11 mouse cellular contexts compared by ENCODE assay signal in the genomic region with DNA sequence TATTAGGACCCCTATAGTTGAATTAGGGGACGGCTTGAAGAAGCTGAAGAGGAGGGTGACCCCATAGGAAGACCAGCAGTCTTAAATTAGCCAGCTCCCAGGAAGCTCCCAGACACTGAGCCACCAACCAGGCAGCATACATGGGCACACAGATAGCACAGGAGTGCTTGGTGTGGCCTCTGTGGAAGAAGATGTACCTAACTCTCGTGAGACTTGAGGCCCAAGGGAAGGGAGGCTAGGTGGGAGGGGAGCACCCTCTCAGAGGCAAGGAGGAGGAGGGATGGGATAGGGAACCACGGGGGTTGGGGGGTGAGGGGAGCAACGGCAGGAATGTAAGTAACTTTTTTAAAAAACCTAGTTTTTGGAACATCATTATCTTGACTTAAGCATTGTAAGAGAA.
DNase-seq lines count a peak whose midpoint lies in the region; ATAC-seq and TF ChIP-seq lines count a peak whose summit lies in the region.
"Had no signal": no experiment of that assay in that cellular context is flagged by ENCODE, and none has a peak within 500 bp of the region (broad histone marks: within the 10 kb centered on the region; RNA-seq: fewer than 3 reads in every experiment).

No protein-coding gene starts in this region.

- 44% methylated on average over 4 of the region's 4 CpGs for whole genome bisulfite sequencing in heart, embryonic 14.5 days
- WGBS in heart, embryonic 11.5 days (ENCODE audit: insufficient replicate concordance): 50% methylated on average over 4 of the region's 4 CpGs
- 49% methylated on average over 4 of the region's 4 CpGs for WGBS in embryonic facial prominence, embryonic 14.5 days
- 60% methylated on average over 4 of the region's 4 CpGs for WGBS in forebrain, embryonic 12.5 days

- ATAC-seq in heart, embryonic 14.5 days (ENCODE audit: insufficient number of reproducible peaks, insufficient read depth, low FRiP score, low read depth): no peak
- ATAC-seq in heart, embryonic 11.5 days (replicated peaks; ENCODE audit: insufficient number of reproducible peaks, low FRiP score, low TSS enrichment): no peak
- no peak for ATAC-seq in embryonic facial prominence, embryonic 14.5 days (ENCODE audit: low read depth)
- ATAC-seq in forebrain, embryonic 12.5 days (ENCODE audit: low FRiP score): no peak

- H3K27ac ChIP-seq in heart, embryonic 14.5 days (replicated peaks in 1 of 2; ENCODE audit: control insufficient read depth in 1 of 2, insufficient read depth in 1 of 2, low read depth in 2 of 2, low read length in 2 of 2): peak overlapping the region in 1 of 2 experiments; percentile 74; a peak in 2 of 4 replicates
- H3K27ac ChIP-seq in heart, embryonic 11.5 days (ENCODE audit: low read depth, low read length): no peak overlapping the region
- H3K27ac ChIP-seq in embryonic facial prominence, embryonic 14.5 days (replicated peaks; ENCODE audit: low read depth, low read length): peak overlapping the region; percentile 46; the same call in 1 of the 2 replicates
- no peak overlapping the region for H3K27ac ChIP-seq in forebrain, embryonic 12.5 days
- H3K27ac ChIP-seq: midbrain, embryonic 12.5 days had no signal

- no peak for TF ChIP-seq POLR2A in myocyte (IDR thresholded peaks at IDR 0.05; ENCODE audit: insufficient read length, low read depth)

- no peak overlapping the region for H3K9ac ChIP-seq in heart, embryonic 14.5 days (ENCODE audit: low read length)
- no peak overlapping the region for H3K9ac ChIP-seq in heart, embryonic 11.5 days (ENCODE audit: low read depth, low read length)
- H3K9ac ChIP-seq in embryonic facial prominence, embryonic 14.5 days (ENCODE audit: low read depth, low read length): no peak overlapping the region
- no peak overlapping the region for H3K9ac ChIP-seq in forebrain, embryonic 12.5 days
- H3K9ac ChIP-seq: limb, embryonic 15.5 days; midbrain, embryonic 12.5 days had no signal

- H3K9me3 ChIP-seq in heart, embryonic 14.5 days (ENCODE audit: control insufficient read depth, low read length): no peaks in the 10 kb centered on the region
- H3K9me3 ChIP-seq in heart, embryonic 11.5 days (replicated peaks; ENCODE audit: control insufficient read depth, low read length): no peaks in the 10 kb centered on the region
- H3K9me3 ChIP-seq in embryonic facial prominence, embryonic 14.5 days (ENCODE audit: control insufficient read depth, low read length): no peaks in the 10 kb centered on the region
- H3K9me3 ChIP-seq in forebrain, embryonic 12.5 days: no peaks in the 10 kb centered on the region
- H3K9me3 ChIP-seq: limb, embryonic 15.5 days; midbrain, embryonic 12.5 days had no signal

- peak overlapping the region; percentile 45 for H3K4me2 ChIP-seq in heart, embryonic 14.5 days (ENCODE audit: low read length)
- H3K4me2 ChIP-seq in heart, embryonic 11.5 days: no peak overlapping the region
- H3K4me2 ChIP-seq in embryonic facial prominence, embryonic 14.5 days (ENCODE audit: low read depth, low read length): no peak overlapping the region
- H3K4me2 ChIP-seq in myocyte (ENCODE audit: low read depth): peak overlapping the region; percentile 61
- no peak overlapping the region for H3K4me2 ChIP-seq in forebrain, embryonic 12.5 days
- H3K4me2 ChIP-seq: limb, embryonic 15.5 days; midbrain, embryonic 12.5 days had no signal

- H3K4me1 ChIP-seq in heart, embryonic 14.5 days (ENCODE audit: control insufficient read depth in 2 of 2, insufficient read depth in 2 of 2, low read length in 2 of 2): peaks cover 6 to 42% of the 10 kb centered on the region in 2 experiments
- peaks cover 23% of the 10 kb centered on the region for H3K4me1 ChIP-seq in heart, embryonic 11.5 days (ENCODE audit: control insufficient read depth, insufficient read depth, low read length)
- H3K4me1 ChIP-seq in embryonic facial prominence, embryonic 14.5 days (ENCODE audit: control insufficient read depth, insufficient read depth, low read length): peaks cover 25% of the 10 kb centered on the region
- peaks cover 3% of the 10 kb centered on the region; the same call in 1 of the 2 replicates for H3K4me1 ChIP-seq in forebrain, embryonic 12.5 days
- H3K4me1 ChIP-seq: midbrain, embryonic 12.5 days had no signal

- H3K36me3 ChIP-seq in heart, embryonic 14.5 days (ENCODE audit: control insufficient read depth, insufficient read depth, low read length): 0 out of 2 replicates have a peak, but pooled peaks cover 1% of the 10 kb centered on the region
- no peaks in the 10 kb centered on the region for H3K36me3 ChIP-seq in heart, embryonic 11.5 days (ENCODE audit: control insufficient read depth, insufficient read depth, low read length)
- no peaks in the 10 kb centered on the region for H3K36me3 ChIP-seq in embryonic facial prominence, embryonic 14.5 days (ENCODE audit: control insufficient read depth, insufficient read depth, low read length)
- H3K36me3 ChIP-seq in myocyte (ENCODE audit: control insufficient read depth, insufficient read depth): no peaks in the 10 kb centered on the region
- H3K36me3 ChIP-seq in forebrain, embryonic 12.5 days (replicated peaks): 0 out of 2 replicates have a peak, but pooled peaks cover under 1% of the 10 kb centered on the region
- H3K36me3 ChIP-seq: limb, embryonic 15.5 days had no signal

- no peaks in the 10 kb centered on the region for H3K27me3 ChIP-seq in heart, embryonic 14.5 days (ENCODE audit: control insufficient read depth, insufficient read depth, low read length)
- H3K27me3 ChIP-seq in heart, embryonic 11.5 days (ENCODE audit: control insufficient read depth, insufficient read depth, low read length): no peaks in the 10 kb centered on the region
- no peaks in the 10 kb centered on the region for H3K27me3 ChIP-seq in embryonic facial prominence, embryonic 14.5 days (replicated peaks; ENCODE audit: control insufficient read depth, insufficient read depth, low read length)
- no peaks in the 10 kb centered on the region for H3K27me3 ChIP-seq in myocyte (ENCODE audit: control insufficient read depth, insufficient read depth, insufficient read length)
- H3K27me3 ChIP-seq in forebrain, embryonic 12.5 days: no peaks in the 10 kb centered on the region
- H3K27me3 ChIP-seq: limb, embryonic 15.5 days; midbrain, embryonic 12.5 days had no signal

- DNase-seq in CD4-positive helper T cell, adult 2 months (ENCODE audit: low read depth, low spot score): peak; percentile 16
- DNase-seq in embryonic facial prominence, embryonic 14.5 days (ENCODE audit: low spot score): peak; percentile 13
- no peak for DNase-seq in cerebellum, postnatal 25 days
- DNase-seq in adrenal gland, postnatal 10 days: no peak
- DNase-seq: gastrocnemius, postnatal 14 days had no signal

- H3ac ChIP-seq in myocyte (ENCODE audit: control insufficient read depth, insufficient read length): no peak overlapping the region

- peaks cover 54% of the 10 kb centered on the region for H3K79me2 ChIP-seq in myocyte (ENCODE audit: control insufficient read depth, insufficient read depth)

- H3K4me3 ChIP-seq in heart, embryonic 14.5 days (ENCODE audit: control insufficient read depth in 1 of 2, insufficient read depth in 1 of 2, low read depth in 1 of 2, low read length in 2 of 2): no peak overlapping the region
- no peak overlapping the region for H3K4me3 ChIP-seq in heart, embryonic 11.5 days (ENCODE audit: low read depth, low read length)
- no peak overlapping the region for H3K4me3 ChIP-seq in embryonic facial prominence, embryonic 14.5 days (ENCODE audit: low read depth, low read length)
- H3K4me3 ChIP-seq in myocyte: no peak overlapping the region
- no peak overlapping the region for H3K4me3 ChIP-seq in forebrain, embryonic 12.5 days (replicated peaks)
- H3K4me3 ChIP-seq: limb, embryonic 15.5 days; midbrain, embryonic 12.5 days had no signal

TF ChIP-seq in myocyte, 11 proteins besides CTCF, POLR2A, EP300 and RAD21:
- TF ChIP-seq MAX (IDR thresholded peaks at IDR 0.05; ENCODE audit: low read depth): no peak
- TF ChIP-seq USF1 (IDR thresholded peaks at IDR 0.05; ENCODE audit: low read depth): no peak
- TF ChIP-seq REST (IDR thresholded peaks at IDR 0.05; ENCODE audit: insufficient read depth, insufficient read length): no peak
- no peak for TF ChIP-seq POLR2AphosphoS2 (IDR thresholded peaks at IDR 0.05; ENCODE audit: insufficient read length, low read depth)
- no peak for TF ChIP-seq MYOD1 (IDR thresholded peaks at IDR 0.05; ENCODE audit: control insufficient read depth in 1 of 3, insufficient read length in 2 of 3, low read depth in 2 of 3)
- TF ChIP-seq MYOG (IDR thresholded peaks at IDR 0.05; ENCODE audit: control insufficient read depth in 1 of 3, insufficient read depth in 1 of 3, insufficient read length in 2 of 3, low read depth in 2 of 3): no peak
- TF ChIP-seq TCF12 (IDR thresholded peaks at IDR 0.05; ENCODE audit: insufficient read depth, poor library complexity, severe bottlenecking): no peak
- no peak for TF ChIP-seq E2F4 (IDR thresholded peaks at IDR 0.05; ENCODE audit: insufficient read depth)
- no peak for TF ChIP-seq SRF (IDR thresholded peaks at IDR 0.05; ENCODE audit: control insufficient read depth, insufficient read length, low read depth)
- TF ChIP-seq TCF3 (IDR thresholded peaks at IDR 0.05; ENCODE audit: insufficient read length, low read depth): no peak
- no peak for TF ChIP-seq CEBPB (IDR thresholded peaks at IDR 0.05; ENCODE audit: insufficient read depth, poor library complexity, severe bottlenecking)

Comparison
In these comparisons a context has a peak if more than half of its experiments do, and no peak if none do; other contexts are left out.
1. H3K4me2 ChIP-seq: peak in heart, embryonic 14.5 days (single experiment) and myocyte (single experiment); none in heart, embryonic 11.5 days (single experiment), embryonic facial prominence, embryonic 14.5 days (single experiment) and forebrain, embryonic 12.5 days (single experiment).
2. DNase-seq: peak in CD4-positive helper T cell, adult 2 months (single experiment) and embryonic facial prominence, embryonic 14.5 days (single experiment); none in cerebellum, postnatal 25 days (0 of 2) and adrenal gland, postnatal 10 days (single experiment).